Comparison of ENCODE assay signal across 8 mouse cellular contexts in genomic region chr4:140624468-140625176, GRCm38 (mm10). TPM values are rescaled to one million over a fixed set of nuclear protein-coding genes. Genes with fewer than 3 reads are reported as not detected.
DNase-seq lines count a peak whose midpoint lies in the region; ATAC-seq and TF ChIP-seq lines count a peak whose summit lies in the region.

No protein-coding gene starts in this region.

- no peaks in the 10 kb centered on the region for H3K36me3 ChIP-seq in heart, adult 2 months (ENCODE audit: control insufficient read depth, insufficient read depth, low read length)
- no peaks in the 10 kb centered on the region for H3K36me3 ChIP-seq in limb, embryonic 11.5 days (ENCODE audit: control insufficient read depth, insufficient read depth, low read length)
- H3K36me3 ChIP-seq in midbrain, postnatal 0 days (ENCODE audit: insufficient read depth, low read length) = no peaks in the 10 kb centered on the region

- H3K27me3 ChIP-seq in heart, adult 2 months (ENCODE audit: control insufficient read depth, insufficient read depth, low read length) = no peaks in the 10 kb centered on the region
- no peaks in the 10 kb centered on the region for H3K27me3 ChIP-seq in limb, embryonic 11.5 days (ENCODE audit: control insufficient read depth, insufficient read depth, low read length)
- H3K27me3 ChIP-seq in midbrain, postnatal 0 days (ENCODE audit: insufficient read depth, low read length) = no peaks in the 10 kb centered on the region

- H3K9me3 ChIP-seq in limb, embryonic 11.5 days (ENCODE audit: control insufficient read depth, low read length) = no peaks in the 10 kb centered on the region
- no peaks in the 10 kb centered on the region for H3K9me3 ChIP-seq in midbrain, postnatal 0 days (ENCODE audit: low read length)

- 24% methylated on average over 12 of the region's 12 CpGs for WGBS in heart, adult 2 months
- WGBS in limb, embryonic 11.5 days = 1% methylated on average over 10 of the region's 12 CpGs
- WGBS in midbrain, postnatal 0 days = 4% methylated on average over 11 of the region's 12 CpGs

- no peak overlapping the region for H3K4me3 ChIP-seq in heart, adult 2 months
- no peak overlapping the region for H3K4me3 ChIP-seq in limb, embryonic 11.5 days (ENCODE audit: low read depth, low read length)
- no peak overlapping the region for H3K4me3 ChIP-seq in midbrain, postnatal 0 days (ENCODE audit: low read depth, low read length)

- H3K79me2 ChIP-seq in heart, adult 2 months (replicated peaks; ENCODE audit: control insufficient read depth, insufficient read depth, low read length) = 0 out of 2 replicates have a peak, but pooled peaks cover 1% of the 10 kb centered on the region

- peak overlapping the region; percentile 39 for H3K4me2 ChIP-seq in limb, embryonic 11.5 days (ENCODE audit: low read depth, severe bottlenecking)
- H3K4me2 ChIP-seq in midbrain, postnatal 0 days (ENCODE audit: low read depth, low read length, poor library complexity, severe bottlenecking) = peak overlapping the region; percentile 38

- no peak for TF ChIP-seq POLR2A in heart, adult 2 months (IDR thresholded peaks at IDR 0.05; ENCODE audit: insufficient read depth, low read depth, low read length)

- H3K27ac ChIP-seq in heart, adult 2 months = peak overlapping the region; percentile 71
- peak overlapping the region; percentile 87 for H3K27ac ChIP-seq in limb, embryonic 11.5 days (replicated peaks; ENCODE audit: low read depth, low read length)
- peak overlapping the region; percentile 77 for H3K27ac ChIP-seq in midbrain, postnatal 0 days (ENCODE audit: low read depth, low read length)

- ATAC-seq in limb, embryonic 11.5 days (ENCODE audit: insufficient number of reproducible peaks, low FRiP score, low TSS enrichment, low read depth) = peak; percentile 86
- peak; percentile 88 for ATAC-seq in midbrain, postnatal 0 days (ENCODE audit: low FRiP score)

- H3K4me1 ChIP-seq in heart, adult 2 months (ENCODE audit: control insufficient read depth, insufficient read depth, low read length) = peaks cover 21% of the 10 kb centered on the region
- peaks cover 29% of the 10 kb centered on the region for H3K4me1 ChIP-seq in limb, embryonic 11.5 days (ENCODE audit: control insufficient read depth, insufficient read depth, low read length)
- peaks cover 22% of the 10 kb centered on the region for H3K4me1 ChIP-seq in midbrain, postnatal 0 days (ENCODE audit: insufficient read depth, low read length)

- TF ChIP-seq CTCF in heart, adult 2 months (IDR thresholded peaks at IDR 0.05) = no peak
- TF ChIP-seq CTCF in midbrain, postnatal 0 days (IDR thresholded peaks at IDR 0.05) = no peak

- peak; percentile 62 for DNase-seq in ES-CJ7 (ENCODE audit: low read depth, low spot score)
- DNase-seq in embryo, embryonic 10.5 days (ENCODE audit: low spot score) = peak; percentile 97
- DNase-seq in heart, adult 2 months = peak; percentile 67
- peak; percentile 60 for DNase-seq in kidney, adult 11 months
- peak; percentile 78 for DNase-seq in limb, embryonic 11.5 days (ENCODE audit: low spot score)
- DNase-seq in midbrain, postnatal 0 days (ENCODE audit: low spot score) = peak; percentile 91
- no peak for DNase-seq in thymus, postnatal 10 days (ENCODE audit: low spot score in 2 of 2)
- DNase-seq in thymus, postnatal 25 days = no peak

- no peak for TF ChIP-seq EP300 in heart, adult 2 months (IDR thresholded peaks at IDR 0.05; ENCODE audit: insufficient read depth, low read depth, low read length)

- 0 out of 2 replicates have a peak overlapping the region, but pooled peaks have one; percentile 21 for H3K9ac ChIP-seq in heart, adult 2 months (ENCODE audit: low read depth, low read length)
- peak overlapping the region; percentile 45 for H3K9ac ChIP-seq in limb, embryonic 11.5 days (ENCODE audit: low read length)
- peak overlapping the region; percentile 54 for H3K9ac ChIP-seq in midbrain, postnatal 0 days (replicated peaks; ENCODE audit: low read length, poor library complexity, severe bottlenecking)

- intact Hi-C loops in heart, adult 2 months (cut with DNase I) = loop anchor here (5.0 kb wide), 1 partner anchor 67 kb away; no protein-coding TSS in a partner anchor

RNA-seq across cellular contexts. Expression of gene Arhgef10l, which starts 41.2 kb away (rescaled TPM):
- 10 to 100 TPM; 61.0 to 74.4 TPM for total RNA-seq in heart, adult 2 months (2021)
- 54.7 and 75.6 TPM in 2 replicates for polyA plus RNA-seq in heart, adult 2 months (2012; rRNA removed)
- 11.8 and 12.8 TPM in 2 replicates for polyA plus RNA-seq in limb, embryonic 11.5 days (2014; fragmentation: Nextera tagmentation; extraction: Ambion mirVana)
- total RNA-seq in midbrain, postnatal 0 days (2014; rRNA removed) = 68.7 and 81.1 TPM in 2 replicates
- polyA plus RNA-seq in midbrain, postnatal 0 days (2015; fragmentation: Nextera tagmentation; extraction: Ambion mirVana) = 20.7 and 23.1 TPM in 2 replicates

Comparison
In these comparisons a context has a peak if more than half of its experiments do, and no peak if none do; other contexts are left out.
1. DNase-seq: peak in ES-CJ7 (single experiment), embryo, embryonic 10.5 days (single experiment), heart, adult 2 months (2 of 2), kidney, adult 11 months (single experiment), limb, embryonic 11.5 days (single experiment) and midbrain, postnatal 0 days (single experiment); none in thymus, postnatal 10 days (0 of 2) and thymus, postnatal 25 days (single experiment).
2. Peak in every context shown above with its lines, with median percentiles within 50 percentile points of each other: H3K27ac ChIP-seq and H3K9ac ChIP-seq.